Mouse (Mus musculus) hindbrain, embryonic 13.5 days (tissue): ENCODE results near the gene Stab2. TPM values are rescaled to one million over a fixed set of nuclear protein-coding genes. Genes with fewer than 3 reads are reported as not detected.

ENCODE experiments used
- polyA plus RNA-seq: library from polyadenylated mRNA; unstranded; fragments of >200 nt; fragmentation: Nextera tagmentation; extraction: Ambion mirVana; gene quantifications from 2 replicates; pipeline ENCODE4 v1.2.1, GENCODE M21; 2015

The Stab2 gene
- polyA plus RNA-seq, 1 experiment from 2014 or later: 0.06 TPM

Other genes starting within 250 kb of the Stab2 start
- not detected in 2 replicates for gene Gm49358, start 244.1 kb downstream of the Stab2 start, polyA plus RNA-seq
- 8.6 and 9.2 TPM in 2 replicates for gene Nt5dc3, start 229.0 kb downstream of the Stab2 start, polyA plus RNA-seq
- 0.36 and 0.40 TPM in 2 replicates for gene 1700113H08Rik, start 50.0 kb upstream of the Stab2 start, polyA plus RNA-seq